Mouse (Mus musculus): ENCODE data around the gene Epha2.

The Epha2 gene

DNA sequence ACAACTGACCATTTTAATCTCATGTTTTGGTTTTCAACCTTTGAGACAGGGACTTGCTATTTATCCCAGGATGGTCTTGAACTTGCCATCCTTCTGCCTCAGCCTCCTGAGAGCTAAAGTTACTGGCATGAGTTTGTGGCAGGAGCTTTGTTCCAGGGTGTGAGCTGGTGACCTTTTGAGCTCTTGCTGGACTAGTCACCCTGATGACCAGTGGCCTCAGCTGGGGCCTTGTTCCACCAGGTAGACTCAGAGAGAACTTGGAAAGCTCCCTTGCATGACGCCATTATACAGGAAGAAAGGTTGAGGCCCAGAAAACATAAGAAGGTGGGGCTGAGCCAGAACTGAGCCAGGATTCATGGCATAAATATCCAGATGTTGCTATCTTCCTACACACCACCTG, 20.6 kb upstream of the Epha2 start:
- DNase-seq (ENCODE audit: low spot score) = no peak

DNA sequence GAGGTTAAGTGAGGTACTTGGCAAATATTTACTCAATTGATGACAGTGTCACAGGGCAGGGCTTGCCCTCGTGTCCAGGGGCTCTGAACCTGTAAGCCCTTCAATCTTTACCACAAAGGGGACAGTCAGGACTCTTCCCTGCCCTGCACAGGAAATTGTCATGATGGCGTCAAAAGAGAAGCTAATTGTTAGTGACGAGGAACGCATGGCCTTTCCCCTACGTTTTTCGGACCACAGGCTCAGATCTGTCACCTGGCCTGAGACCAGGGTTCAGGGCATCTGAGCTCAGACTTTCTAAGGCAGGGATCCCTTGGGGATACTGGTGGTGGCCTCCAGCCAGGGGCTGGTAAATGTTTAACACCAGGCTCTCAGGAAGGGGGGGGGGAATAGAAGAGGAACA, 19.9 kb upstream of the Epha2 start:
- no peak for DNase-seq (ENCODE audit: low spot score)

DNA sequence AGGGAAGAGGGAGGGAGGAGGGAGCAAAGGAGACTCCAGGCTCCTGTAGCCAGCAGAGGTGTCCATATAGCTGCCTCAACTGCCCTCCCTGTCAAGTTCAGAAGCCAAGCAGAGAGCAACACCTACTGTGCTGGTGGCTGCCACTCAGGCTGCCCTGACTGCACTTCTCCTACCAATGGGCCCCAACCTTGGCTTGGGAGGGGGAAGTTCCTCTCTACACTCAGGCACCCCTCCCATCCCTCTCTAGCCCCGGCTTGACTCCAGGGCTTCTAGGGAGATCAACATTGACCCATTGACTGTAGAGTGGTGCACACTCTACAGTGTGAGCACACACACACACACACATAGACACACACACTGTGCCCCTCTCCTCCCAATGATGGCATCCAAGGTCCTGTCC, 19.5 kb upstream of the Epha2 start:
- DNase-seq (ENCODE audit: low spot score) = no peak

DNA sequence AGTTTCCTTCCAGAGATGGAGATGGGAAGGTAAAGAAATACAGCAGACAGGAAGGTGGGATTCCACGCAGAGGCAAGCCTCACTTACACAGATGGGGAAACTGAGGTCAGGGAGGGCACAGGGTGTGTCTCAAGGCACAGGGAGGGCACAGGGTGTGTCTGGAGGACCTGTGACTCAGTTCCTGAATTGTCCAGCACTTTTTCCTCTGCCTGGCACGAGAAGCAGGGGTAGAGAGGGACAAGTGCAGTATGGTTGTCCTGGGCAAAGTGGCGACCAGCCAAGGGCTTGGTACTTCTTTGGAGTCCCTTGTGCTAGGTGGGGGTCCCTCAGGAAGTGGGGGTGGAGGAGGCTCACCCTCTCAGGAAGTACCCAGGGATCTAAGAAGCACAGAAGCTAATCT, 19.0 kb upstream of the Epha2 start:
- DNase-seq (ENCODE audit: low spot score) = no peak

DNA sequence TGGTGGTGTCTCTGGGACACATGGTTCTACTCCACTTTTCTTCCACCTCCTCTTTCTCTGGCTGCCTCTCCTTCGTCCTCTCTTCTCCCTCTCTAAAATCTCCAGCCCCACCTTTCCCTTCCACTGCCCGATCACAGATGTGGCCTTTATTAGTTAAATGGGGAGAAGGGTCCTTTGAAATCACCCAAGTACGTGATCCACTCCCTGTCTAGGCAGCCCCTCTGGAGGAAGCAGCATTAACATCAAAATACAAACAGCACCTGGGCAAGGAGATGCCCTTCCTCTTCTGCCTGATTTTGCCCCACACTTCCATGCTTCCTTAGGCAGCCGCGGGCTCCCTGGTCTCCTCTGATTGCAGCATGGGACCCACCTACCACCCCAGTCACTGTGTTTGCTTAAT, 18.4 kb upstream of the Epha2 start:
- DNase-seq (ENCODE audit: low spot score) = no peak

DNA sequence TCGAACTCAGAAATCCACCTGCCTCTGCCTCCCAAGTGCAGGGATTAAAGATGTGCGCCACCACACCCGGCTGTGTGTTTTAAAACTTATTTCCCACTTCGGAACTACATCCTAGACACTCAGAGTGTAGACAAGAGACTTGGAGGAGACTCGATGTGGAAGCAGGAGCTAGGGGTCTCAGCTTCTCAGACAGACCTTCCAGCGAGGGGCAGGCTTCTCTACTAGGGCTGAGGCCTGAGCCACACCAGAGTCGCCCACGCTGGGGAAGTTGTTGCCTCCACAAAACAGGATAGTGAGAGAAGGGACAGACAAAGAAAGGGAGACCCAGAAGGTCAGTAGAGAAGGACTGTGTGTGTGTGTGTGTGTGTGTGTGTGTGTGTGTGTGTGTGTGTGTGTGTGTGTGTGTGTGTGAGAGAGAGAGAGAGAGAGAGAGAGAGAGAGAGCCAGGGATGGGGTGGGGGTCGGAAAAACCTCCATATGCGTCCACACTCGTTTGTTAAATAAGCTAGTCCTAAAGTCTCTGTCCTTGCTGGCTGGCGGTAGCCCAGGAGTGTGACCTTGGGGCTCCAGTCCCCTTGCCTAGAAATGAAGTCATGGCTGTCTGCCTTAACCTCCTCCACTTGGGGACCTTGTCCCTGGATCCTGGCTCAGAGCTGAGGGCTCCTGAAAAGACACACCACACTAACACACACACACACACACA, 17.7 kb upstream of the Epha2 start:
- DNase-seq (ENCODE audit: low spot score) = no peak

DNA sequence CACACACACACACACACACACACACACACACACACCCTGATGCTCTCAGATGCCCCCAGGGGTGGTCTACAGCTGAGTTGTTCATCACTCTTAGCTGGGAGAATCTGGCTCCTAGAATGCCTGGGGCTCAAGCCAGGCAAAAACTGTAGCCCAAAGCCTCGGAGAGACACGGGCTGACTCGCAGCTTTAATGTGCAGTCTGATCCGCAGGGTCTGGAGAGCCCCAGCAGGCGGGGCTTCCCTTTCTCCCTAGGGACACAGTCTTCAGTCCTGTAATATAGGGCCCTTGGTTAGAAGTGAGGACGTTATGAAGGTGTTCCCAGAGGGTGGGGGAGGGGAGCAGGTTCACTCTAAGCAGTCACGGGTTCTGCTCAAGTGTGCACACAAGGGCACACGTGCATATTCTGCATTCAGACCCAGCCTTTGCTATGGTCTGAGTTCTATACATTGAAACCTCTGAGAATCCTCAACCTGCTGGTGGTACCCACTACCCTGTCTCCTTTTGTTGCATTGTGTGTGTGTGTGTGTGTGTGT, 17.1 kb upstream of the Epha2 start:
- no peak for DNase-seq (ENCODE audit: low spot score)

DNA sequence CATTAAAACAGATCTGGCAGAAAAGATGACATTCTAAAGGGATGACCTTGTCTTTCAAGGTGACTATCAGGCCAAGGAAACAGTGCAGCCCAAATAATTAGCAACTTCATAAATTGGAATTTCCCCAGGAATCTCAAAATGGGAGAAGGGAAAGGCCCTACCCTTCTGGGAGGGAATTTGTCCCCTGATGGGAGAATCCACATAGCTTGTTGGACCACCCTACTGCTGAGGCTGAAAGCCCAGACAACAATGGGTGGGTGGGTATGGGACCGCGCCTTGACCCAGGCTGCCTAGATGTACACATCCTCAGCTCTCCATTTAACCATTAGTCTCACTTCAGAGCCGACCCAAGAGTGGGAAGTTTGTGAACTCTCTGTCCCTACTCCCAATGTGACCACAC, 16.6 kb upstream of the Epha2 start:
- no peak for DNase-seq (ENCODE audit: low spot score)

DNA sequence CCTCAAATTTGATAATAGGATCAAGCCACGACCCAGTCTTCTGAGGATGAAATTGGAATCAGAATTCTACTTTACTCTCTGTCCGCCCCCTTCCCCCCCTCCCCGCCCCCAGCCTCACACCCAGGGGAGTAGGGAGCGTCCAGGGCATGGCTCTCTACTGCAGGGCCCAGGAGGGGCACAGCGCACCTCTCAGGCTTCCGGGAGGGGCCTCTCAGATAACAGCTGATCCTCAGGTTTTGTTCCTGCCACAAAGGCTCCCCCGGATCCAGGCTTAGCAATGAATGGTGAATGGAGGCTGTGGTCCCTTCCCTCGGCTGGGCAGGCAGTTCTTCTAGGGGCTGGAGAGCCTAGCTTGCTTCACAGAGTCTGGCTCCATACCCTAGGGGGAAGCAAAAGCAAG, 15.9 kb upstream of the Epha2 start:
- DNase-seq (ENCODE audit: low spot score) = no peak

DNA sequence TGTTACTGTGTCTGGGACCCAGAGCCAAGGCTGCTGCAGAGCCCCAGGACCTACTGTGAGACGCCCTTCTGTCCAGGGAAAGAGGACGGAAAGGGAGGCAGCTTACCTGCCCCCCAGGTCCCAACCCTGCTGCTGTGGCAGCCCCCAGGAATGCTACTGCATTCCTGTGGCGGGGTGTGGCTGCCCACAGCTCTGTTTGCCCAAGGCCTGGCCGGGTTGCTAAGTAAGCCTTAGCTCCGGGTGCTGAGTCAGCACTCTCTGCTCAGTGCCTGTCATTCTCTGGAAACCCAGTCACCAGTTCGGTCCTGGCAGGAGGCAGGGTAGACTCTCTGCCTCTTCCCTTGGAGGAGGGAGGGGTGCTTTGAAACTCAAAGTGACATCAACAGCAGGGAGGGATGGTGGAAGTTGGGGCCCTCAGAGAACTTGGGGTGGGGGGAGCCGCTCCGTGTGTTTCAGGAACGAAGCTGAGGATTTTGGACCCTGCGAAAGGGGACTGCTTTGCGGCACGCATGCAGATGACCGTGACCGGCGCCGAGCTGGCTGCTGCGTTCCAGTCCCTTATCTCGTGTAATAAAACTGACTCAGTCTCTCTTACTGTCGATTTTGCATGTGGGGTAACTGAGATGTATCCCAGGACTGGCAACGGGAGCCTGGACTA, 14.1 kb upstream of the Epha2 start:
- DNase-seq (ENCODE audit: low spot score) = no peak

DNA sequence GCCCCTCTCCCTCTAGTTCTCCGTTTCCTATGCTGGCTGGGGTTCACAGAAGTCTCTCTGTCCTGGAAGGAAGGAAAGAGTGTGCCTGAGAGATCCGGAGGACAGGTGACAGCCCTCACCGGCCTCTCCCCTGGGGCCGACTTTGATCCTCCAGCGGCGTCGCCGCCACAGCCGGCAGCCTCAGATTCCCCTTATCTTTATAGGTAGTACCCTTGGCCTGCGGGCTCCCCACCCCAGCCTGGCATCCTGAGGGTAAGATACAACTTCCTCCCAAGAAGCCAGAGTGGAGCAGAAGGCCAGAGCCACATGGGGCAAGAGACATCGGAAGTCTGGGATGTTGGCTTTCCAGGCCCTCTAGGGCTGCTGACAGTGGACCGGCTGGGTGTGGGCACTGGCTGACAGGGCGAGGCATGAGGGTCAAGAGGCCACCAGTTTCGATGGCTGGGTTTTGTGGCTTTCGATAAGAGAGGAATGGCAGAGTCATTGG, 13.5 kb upstream of the Epha2 start:
- DNase-seq (ENCODE audit: low spot score) = no peak

DNA sequence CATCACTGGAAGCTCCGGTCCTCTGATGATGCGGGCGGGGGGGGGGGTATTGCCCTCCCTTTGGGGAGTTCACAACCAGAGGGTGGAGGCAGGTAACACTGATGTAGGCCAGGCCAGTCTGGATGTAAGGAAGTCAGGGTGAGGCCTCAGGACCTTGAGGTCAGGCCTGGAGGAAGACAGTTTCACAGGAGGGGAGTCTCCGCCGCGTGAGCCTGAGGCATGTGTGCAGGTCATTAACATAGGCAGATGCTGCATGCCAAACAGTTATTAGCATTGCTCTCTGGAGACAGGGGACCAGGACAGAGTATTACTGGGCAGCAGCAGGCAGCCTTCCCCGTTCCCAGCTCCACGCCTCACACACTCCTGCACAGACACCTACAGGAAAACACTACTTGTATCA, 12.9 kb upstream of the Epha2 start:
- no peak for DNase-seq (ENCODE audit: low spot score)

DNA sequence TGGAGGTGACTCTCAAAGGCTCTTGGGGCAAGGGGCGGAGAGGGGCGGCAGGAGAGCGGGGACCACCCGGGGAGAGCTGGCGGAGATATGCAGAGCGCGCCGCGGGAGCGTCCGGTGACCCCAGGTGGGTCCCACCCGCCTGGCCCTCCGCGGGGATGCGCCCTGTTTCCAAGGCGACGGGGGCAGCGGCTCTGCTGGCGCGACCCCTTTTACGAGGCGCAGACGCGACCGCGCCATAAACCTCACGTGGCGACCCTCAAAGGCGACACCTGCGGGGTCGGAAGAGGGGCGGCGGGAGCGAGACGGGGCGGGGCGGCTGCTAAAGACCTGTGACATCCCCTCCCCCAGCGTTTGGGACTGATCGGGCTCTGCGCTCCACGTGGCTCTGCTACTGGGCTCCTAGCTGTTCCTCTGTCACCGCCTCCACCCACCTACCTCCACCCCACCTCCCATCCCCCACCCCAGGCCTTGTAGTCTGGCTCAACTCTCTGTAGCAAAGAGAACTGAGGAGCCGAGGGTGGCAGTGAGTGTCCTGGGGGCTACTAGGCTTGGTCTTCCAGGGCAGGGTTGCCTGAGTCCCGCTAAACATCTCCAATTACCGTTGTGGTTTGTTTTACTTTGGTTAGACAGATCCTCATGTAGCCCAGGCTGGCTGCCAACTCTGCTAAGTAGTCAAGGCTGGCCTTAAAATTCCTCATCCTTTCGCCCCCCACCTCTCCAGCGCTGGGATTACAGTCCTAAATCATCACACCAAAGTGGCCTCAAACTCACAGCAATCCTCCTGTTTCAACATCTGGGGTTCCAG, 9.3 kb upstream of the Epha2 start:
- no peak for DNase-seq (ENCODE audit: low spot score)

DNA sequence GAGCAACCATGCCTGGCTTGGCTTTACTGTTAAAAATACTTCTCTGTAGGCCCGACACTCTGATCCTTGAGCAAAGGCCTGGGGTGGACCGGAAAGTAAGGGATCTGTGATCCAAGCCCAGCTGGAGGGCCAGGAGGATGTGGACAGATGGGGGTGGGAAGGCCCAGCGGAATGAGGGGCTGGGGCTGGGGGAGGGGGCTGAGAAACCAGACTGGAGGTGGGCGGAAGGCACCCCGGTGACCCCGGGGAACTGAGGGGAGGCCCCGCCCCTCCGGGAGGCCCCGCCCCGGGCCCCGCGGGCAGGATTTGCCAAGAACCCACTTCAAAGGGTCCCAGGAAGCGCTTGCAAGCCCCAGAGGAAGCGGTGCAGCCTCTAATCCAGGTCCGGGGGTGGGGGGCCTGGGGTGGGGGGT, 5.3 kb upstream of the Epha2 start:
- no peak for DNase-seq (ENCODE audit: low spot score)

DNA sequence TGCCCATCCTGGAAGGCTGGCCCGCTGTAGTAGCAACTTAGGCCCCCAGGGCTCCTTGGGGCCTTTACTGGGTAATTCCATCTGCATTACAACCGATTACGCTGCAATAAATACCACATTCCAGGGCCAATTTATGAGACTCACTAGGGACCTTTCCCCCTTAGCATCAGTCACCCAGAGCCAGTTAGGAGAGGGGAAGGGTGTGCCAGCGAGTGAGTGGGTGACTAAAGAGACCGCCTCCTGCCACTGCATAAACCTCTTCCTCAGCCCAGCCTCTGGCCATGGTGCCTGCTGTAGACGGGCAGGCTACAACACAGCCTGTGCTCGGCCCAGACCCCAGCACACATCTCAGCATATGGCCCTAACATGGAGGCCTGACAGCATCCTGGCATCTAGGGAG, 3.1 kb upstream of the Epha2 start:
- no peak for DNase-seq (ENCODE audit: low spot score)

DNA sequence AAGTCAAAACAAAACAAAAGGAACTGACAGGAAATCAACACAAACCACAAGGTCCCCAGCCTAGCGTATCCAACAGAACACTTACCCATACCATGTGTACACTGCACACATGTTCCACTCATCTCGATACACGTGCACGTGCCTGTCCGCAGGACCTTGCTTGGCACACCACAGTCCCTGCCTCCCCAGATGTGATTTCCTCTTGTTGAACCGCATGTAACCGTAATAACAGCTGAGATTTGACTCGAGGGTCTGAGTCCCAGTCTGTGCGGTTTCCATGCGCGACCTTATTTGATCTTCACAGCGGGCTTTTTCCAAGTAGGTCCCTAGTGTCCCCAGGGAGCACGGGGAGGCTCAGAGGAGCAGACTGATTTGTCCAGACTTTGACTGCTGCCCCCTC, 1.7 kb upstream of the Epha2 start:
- DNase-seq (ENCODE audit: low spot score) = no peak

DNA sequence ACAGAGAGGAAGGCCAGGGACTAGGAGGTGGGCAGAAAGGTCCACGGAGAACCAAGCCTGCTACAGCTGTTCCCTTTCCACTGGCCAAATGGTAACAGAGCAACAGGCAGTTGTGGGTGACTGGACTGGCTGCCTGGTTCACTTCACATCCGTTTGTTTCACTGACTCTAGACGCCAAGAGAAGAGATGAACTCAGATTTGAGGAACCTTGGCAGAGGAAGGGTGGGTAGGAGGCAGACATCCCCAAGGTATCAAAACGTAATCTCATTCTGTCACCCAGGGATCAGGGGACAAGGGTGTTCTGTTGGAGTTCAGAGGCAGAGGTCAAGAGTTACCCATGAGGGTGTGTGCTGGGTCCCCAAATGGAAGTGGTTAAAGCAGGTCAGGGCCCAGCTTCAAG, 844 bp upstream of the Epha2 start:
- DNase-seq (ENCODE audit: low spot score) = no peak

DNA sequence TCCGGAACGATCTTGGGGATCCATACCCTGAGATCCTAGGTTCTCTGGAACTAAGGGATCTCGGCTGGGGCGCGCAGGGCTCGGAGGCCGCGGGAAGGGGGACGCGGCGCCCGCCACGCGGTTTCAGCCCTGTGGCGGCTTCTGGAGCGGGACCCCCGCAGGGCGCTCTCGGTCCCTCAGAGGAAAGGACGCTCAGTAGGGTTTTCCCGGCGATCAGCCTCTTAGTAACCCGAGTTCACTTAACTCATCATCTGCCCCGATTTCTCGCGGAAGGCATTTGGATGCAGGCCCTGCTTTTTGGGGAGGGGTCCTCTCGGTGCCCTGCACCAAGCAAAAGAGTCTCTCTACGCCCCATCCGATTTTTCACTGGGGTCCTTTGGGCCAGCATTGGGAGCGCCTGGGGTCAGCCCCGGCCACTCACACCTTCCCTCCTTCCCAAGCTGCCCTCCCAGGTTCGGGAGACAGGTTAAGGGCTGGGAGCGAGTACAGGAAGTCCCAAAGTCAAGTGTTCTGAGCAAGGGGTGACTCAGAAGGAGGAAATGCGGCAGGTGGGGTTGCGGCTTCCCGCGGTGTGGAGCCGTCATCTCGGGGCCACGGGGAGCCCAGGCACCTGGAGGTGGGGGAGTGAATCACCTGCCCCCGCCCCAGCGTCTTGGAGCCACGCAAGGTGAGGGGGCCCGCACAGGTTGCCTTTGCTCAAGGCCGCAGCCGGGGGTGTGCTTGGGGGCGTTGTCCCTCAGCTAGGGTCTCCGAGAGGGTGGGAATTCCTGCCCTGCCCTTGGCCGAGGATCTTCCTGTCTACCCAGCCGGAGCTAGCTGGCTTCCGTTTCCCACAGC, 769 bp downstream of the Epha2 start:
- DNase-seq (ENCODE audit: low spot score) = no peak

DNA sequence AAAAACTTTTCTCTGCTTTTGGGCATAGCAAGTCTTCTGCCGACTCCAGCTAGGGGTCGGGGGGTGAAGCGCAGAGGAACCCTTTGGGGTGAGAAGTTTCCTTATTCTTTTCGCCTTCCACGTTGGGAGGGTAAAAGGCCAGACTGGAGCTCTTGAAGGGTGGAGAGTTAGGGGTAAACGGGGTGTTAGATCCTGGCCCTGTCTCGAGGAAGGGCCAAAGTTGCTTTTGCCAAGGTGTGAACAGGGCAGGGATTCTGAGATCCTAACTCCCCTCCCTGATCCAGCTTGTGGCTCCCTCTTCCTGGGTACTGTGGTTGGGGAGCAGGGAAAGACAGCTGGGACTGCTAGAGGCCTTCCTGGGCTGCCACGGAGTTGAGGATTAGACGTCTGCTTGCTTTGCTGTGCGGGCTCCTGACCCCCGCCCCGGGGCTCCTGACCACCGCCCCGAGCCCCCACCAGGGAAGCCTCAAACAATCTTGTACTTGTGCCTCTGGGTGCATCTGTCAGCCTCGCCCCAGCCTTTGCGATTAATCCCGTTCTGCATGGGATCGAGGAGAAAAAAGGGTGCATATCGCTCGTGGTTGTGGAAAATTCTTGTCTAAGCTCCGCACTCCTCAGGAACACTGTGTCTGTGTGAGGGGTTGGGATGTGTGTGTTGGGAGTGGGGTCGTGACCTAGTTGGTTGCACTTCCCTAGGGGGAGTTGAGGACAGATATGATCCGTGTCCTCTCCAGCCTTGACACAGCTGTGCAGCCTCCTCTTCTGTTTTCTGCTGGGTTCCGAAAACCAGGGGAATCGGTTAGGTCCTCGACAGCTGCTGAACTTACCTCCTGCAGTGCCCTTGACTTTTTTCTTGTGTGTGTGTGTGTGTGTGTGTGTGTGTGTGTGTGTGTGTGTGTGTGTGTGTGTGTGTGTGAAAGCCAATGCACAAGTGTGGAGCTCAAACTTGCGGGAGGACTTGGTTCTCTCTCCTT, 1.7 kb downstream of the Epha2 start:
- DNase-seq (ENCODE audit: low spot score) = no peak

DNA sequence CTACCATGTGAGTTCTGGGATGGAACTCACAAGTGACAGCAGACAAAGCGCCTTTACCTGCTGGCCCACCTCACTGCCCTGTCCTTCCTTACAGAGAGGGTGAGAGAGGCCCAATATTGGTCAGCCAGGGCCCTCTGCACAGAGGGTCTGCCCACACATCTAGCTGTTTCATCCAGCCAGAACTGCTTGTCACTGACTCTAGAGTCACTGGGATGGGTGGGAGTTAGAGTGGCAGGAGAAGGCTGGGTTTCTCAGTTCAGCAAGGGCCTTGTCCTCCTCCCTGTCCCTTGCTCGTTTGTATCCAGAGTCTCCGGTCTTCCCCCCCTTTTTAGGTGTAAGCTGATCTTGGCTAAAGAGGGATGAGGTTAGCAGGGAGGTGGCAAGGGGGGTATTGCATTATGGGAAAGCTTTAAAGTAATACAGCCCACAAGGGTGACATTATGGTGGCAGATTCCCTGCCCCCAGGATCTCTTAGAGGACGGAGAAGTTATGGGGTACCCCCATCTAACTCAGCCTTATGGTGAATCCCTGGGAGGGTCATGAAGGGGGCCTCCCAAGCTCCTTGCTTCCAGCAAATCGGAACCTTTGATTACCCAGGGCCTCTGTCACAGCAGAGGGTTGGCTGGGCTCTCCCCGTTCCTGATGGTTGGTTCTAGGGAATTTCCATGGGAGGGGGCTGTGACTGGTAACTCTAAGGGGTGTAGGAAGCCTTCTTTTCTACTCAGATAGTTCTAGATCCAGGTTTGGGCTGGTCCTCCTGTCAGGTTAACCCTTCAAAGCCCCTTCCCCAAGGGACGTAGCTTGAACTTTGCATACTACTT, 2.6 kb downstream of the Epha2 start:
- DNase-seq (ENCODE audit: low spot score) = no peak
